Mouse (Mus musculus) lung, postnatal 0 days (tissue): ENCODE measurements around the gene Smap1.

Source experiments
- CTCF ChIP-seq: IDR thresholded peaks from 2 replicates; pipeline ENCODE4 v1.5.1; 2016; ENCODE audit warnings: antibody characterized with exemption, mild to moderate bottlenecking
- EP300 ChIP-seq: IDR thresholded peaks from 2 replicates; pipeline ENCODE4 v1.6.1; 2016; ENCODE audit warnings: antibody characterized with exemption, mild to moderate bottlenecking, control low read depth

- no peak for TF ChIP-seq CTCF
- TF ChIP-seq EP300: no peak
Measured at GRCm38 (mm10) chr1:23884087-23884668, 37.9 kb downstream of the Smap1 start.
